Mouse (Mus musculus) ES-E14 (cell line): Measurements from ENCODE around the gene Fam160a1. TPM values are rescaled to one million over a fixed set of nuclear protein-coding genes. Genes with fewer than 3 reads are reported as not detected.

Source experiments
- DNase-seq: peaks from one replicate; pipeline ENCODE4 v3.0.0-alpha.2; 2013; ENCODE audit warnings: low read depth, low spot score
- H3K27ac ChIP-seq: 2 replicates; pipeline ENCODE4 v1.5.1; 2012; ENCODE audit warnings: low read depth, mild to moderate bottlenecking, low read length, moderate library complexity, mixed read lengths; ENCODE audit not compliant: poor library complexity, insufficient read depth, severe bottlenecking
- H3K36me3 ChIP-seq: 2 replicates; pipeline ENCODE4 v1.6.1; 2012; ENCODE audit warnings: mild to moderate bottlenecking, low read length, moderate library complexity, mixed read lengths; ENCODE audit not compliant: control insufficient read depth, poor library complexity, insufficient read depth, severe bottlenecking
- H3K4me1 ChIP-seq, 2 experiments: fragments of 150-350 bp in 1 of 2; sonication (generic) in 1 of 2; 2 replicates each; pipeline ENCODE4 v1.6.1; 2012; ENCODE audit warnings: low read length in 2 of 2, mild to moderate bottlenecking in 1 of 2, mixed read lengths in 1 of 2; ENCODE audit not compliant: control insufficient read depth in 2 of 2, insufficient read depth in 2 of 2, poor library complexity in 1 of 2
- H3K4me3 ChIP-seq, 2 experiments: fragments of 150-350 bp in 1 of 2; sonication (generic) in 1 of 2; 2 replicates each; pipeline ENCODE4 v1.5.1; 2012; ENCODE audit warnings: low read length in 2 of 2, low read depth in 1 of 2, mild to moderate bottlenecking in 1 of 2, mixed read lengths in 1 of 2; ENCODE audit not compliant: insufficient read depth in 1 of 2, poor library complexity in 1 of 2, severe bottlenecking in 1 of 2
- H3K9ac ChIP-seq: 2 replicates; pipeline ENCODE4 v1.6.1; 2012; ENCODE audit warnings: low read depth, mild to moderate bottlenecking, low read length, mixed read lengths; ENCODE audit not compliant: poor library complexity, insufficient read depth, severe bottlenecking
- H3K9me3 ChIP-seq: fragments of 150-350 bp; sonication (generic); 2 replicates; pipeline ENCODE4 v1.6.1; 2012; ENCODE audit warnings: low read depth, mild to moderate bottlenecking, low read length; ENCODE audit not compliant: control insufficient read depth, insufficient read depth
- CHD2 ChIP-seq: IDR thresholded peaks from 2 replicates; pipeline ENCODE4 v1.6.1; 2014; ENCODE audit warnings: mild to moderate bottlenecking, low read depth, low read length, inconsistent platforms
- HCFC1 ChIP-seq: IDR thresholded peaks from 2 replicates; pipeline ENCODE4 v1.6.1; 2012; ENCODE audit warnings: low read length, inconsistent platforms, borderline replicate concordance; ENCODE audit not compliant: insufficient read depth
- MAFK ChIP-seq: IDR thresholded peaks from 2 replicates; pipeline ENCODE4 v1.6.1; 2014; ENCODE audit warnings: mild to moderate bottlenecking, low read depth, low read length, inconsistent platforms; ENCODE audit not compliant: insufficient read depth
- ZC3H11A ChIP-seq: IDR thresholded peaks from 2 replicates; pipeline ENCODE4 v1.6.1; 2012; ENCODE audit warnings: low read depth, mild to moderate bottlenecking, inconsistent platforms, low read length, borderline replicate concordance
- ZNF384 ChIP-seq: IDR thresholded peaks from 2 replicates; pipeline ENCODE4 v1.6.1; 2012; ENCODE audit warnings: low read depth, low read length, inconsistent platforms
- in situ Hi-C, 2 experiments: fragments of 600-800 bp; cut with MboI; formaldehyde crosslinking; loops; one replicate each; pipeline ENCODE4 v1.15.1; 2025; ENCODE audit warnings: low sequenced_read_pairs in 2 of 2, inconsistent platforms in 1 of 2; ENCODE audit not compliant: unreplicated experiment in 2 of 2
- total RNA-seq: library from RNA; depleted of rRNA; stranded (reverse); fragments of 300-350 nt; gene quantifications from 2 replicates; pipeline ENCODE4 v1.2.3, GENCODE M21; 2012

The Fam160a1 gene
- total RNA-seq, 1 experiment = 1.4 TPM

DNA sequence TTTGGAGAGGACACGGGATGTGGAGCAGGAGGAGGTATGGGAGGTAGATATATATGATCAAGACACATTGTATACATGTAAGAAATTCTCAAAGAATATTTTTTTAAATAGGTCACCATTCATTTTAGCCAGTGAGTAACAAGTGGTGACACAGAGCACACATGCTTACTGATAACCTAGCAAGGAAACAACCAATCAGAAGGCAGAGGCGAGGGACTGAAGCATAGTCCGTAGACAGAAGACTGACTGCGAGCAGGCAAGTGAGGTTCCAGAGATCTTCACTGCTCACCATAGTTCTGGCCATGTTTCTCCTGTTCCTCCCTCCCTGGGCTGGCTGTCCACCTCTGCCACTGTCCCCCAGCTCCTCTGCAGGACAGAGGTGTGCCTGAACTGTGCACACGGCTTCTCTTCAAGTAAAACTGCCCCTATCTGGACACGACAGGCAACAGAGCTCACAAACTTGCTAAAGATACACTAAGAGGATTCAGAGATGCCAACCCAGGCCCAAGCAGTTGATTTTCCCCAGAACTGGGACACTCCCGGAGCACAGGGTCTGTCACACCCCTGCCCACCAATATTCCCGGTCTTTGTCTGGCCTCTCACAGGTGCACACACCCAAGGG is 137.7 kb downstream of the Fam160a1 start:
- no peak for DNase-seq
- Histone ChIP-seq H3K9me3 (no peaks in the 10 kb centered on the region), H3K4me1 (no peaks in the 10 kb centered on the region), H3K4me3 (no peak overlapping the region), H3K27ac (no peak overlapping the region), H3K36me3 (no peaks in the 10 kb centered on the region), H3K9ac (no peak overlapping the region)
- TF ChIP-seq MAFK = no peak
- no peak for TF ChIP-seq HCFC1
- TF ChIP-seq ZNF384 = no peak
- no peak for TF ChIP-seq ZC3H11A
- in situ Hi-C loops = no loop called here

GRCm38 (mm10) chr3:85677952-85678351 is 139.1 kb downstream of the Fam160a1 start:
- H3K27ac ChIP-seq = no peak overlapping the region
- TF ChIP-seq ZNF384 = no peak
- TF ChIP-seq MAFK = no peak
- no peak for TF ChIP-seq CHD2
- TF ChIP-seq HCFC1 = no peak
- no peak for TF ChIP-seq ZC3H11A
- no peaks in the 10 kb centered on the region for H3K9me3 ChIP-seq
- in situ Hi-C loops = no loop called here
- H3K36me3 ChIP-seq = no peaks in the 10 kb centered on the region
- no peak for DNase-seq
- no peaks in the 10 kb centered on the region for H3K4me1 ChIP-seq
- no peak overlapping the region for H3K9ac ChIP-seq
- H3K4me3 ChIP-seq = no peak overlapping the region

GRCm38 (mm10) chr3:85677133-85677532 is 140.0 kb downstream of the Fam160a1 start:
- H3K4me3 ChIP-seq = no peak overlapping the region
- H3K9me3 ChIP-seq = no peaks in the 10 kb centered on the region
- no peaks in the 10 kb centered on the region for H3K36me3 ChIP-seq
- H3K9ac ChIP-seq = no peak overlapping the region
- DNase-seq = no peak
- TF ChIP-seq CHD2 = no peak
- TF ChIP-seq MAFK = no peak
- TF ChIP-seq ZNF384 = no peak
- no peak for TF ChIP-seq ZC3H11A
- TF ChIP-seq HCFC1 = no peak
- H3K4me1 ChIP-seq = no peaks in the 10 kb centered on the region
- H3K27ac ChIP-seq = no peak overlapping the region
- in situ Hi-C loops = no loop called here

DNA sequence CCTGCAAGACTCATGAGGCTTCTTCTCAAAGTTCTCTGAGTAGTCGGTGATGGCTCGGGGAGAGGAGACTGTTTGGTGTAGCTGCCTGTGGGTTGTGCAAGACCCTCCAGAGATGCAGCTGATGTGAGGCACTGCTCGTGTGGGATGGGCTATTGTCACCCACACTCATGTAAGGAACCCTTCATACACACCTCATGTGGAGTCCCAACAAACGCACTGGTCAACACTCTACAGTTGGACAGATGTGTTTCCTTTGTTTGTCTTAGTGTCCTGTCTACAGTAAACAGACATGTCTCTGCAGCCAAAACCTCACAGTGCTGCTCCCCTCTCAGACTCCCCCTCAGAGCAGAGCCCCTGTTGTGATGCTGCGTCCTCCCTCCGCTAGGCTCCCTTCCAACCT is 147.2 kb downstream of the Fam160a1 start:
- H3K9me3 ChIP-seq = no peaks in the 10 kb centered on the region
- no peak for DNase-seq
- in situ Hi-C loops = no loop called here
- no peak overlapping the region for H3K9ac ChIP-seq
- TF ChIP-seq CHD2 = no peak
- no peak for TF ChIP-seq MAFK
- TF ChIP-seq HCFC1 = no peak
- no peak for TF ChIP-seq ZC3H11A
- no peak for TF ChIP-seq ZNF384
- H3K4me1 ChIP-seq = no peaks in the 10 kb centered on the region; a peak in 1 of 4 replicates
- H3K27ac ChIP-seq = no peak overlapping the region
- no peak overlapping the region for H3K4me3 ChIP-seq
- no peaks in the 10 kb centered on the region for H3K36me3 ChIP-seq

GRCm38 (mm10) chr3:85667683-85668082 is 149.4 kb downstream of the Fam160a1 start:
- no peak overlapping the region for H3K4me3 ChIP-seq
- in situ Hi-C loops = no loop called here
- TF ChIP-seq ZNF384 (no peak), MAFK (no peak), ZC3H11A (no peak), HCFC1 (no peak), CHD2 (no peak)
- H3K4me1 ChIP-seq = no peaks in the 10 kb centered on the region; a peak in 1 of 4 replicates
- H3K36me3 ChIP-seq = no peaks in the 10 kb centered on the region
- no peaks in the 10 kb centered on the region for H3K9me3 ChIP-seq
- H3K27ac ChIP-seq = no peak overlapping the region
- DNase-seq = no peak
- H3K9ac ChIP-seq = no peak overlapping the region
